Mouse (Mus musculus) embryonic stem cell, embryonic (primary cell): ENCODE data around the gene Sars2.

Experiments used
- CTCF ChIA-PET, 4 experiments: fragments of 300-600 bp in 2 of 4; fragments of 350-600 bp in 2 of 4; sonication (Branson Sonifier 250); formaldehyde crosslinking; loops; one replicate each; lab custom pipeline; 2022; ENCODE audit warnings: inconsistent platforms in 2 of 4; lab: Charles Lee
- POLR2A ChIA-PET, 4 experiments: fragments of 300-600 bp in 2 of 4; fragments of 350-600 bp in 2 of 4; sonication (Branson Sonifier 250); formaldehyde crosslinking; loops; one replicate each; lab custom pipeline; 2022; ENCODE audit warnings: antibody characterized with exemption in 4 of 4, inconsistent platforms in 1 of 4; lab: Charles Lee

Gene Sars2

DNA sequence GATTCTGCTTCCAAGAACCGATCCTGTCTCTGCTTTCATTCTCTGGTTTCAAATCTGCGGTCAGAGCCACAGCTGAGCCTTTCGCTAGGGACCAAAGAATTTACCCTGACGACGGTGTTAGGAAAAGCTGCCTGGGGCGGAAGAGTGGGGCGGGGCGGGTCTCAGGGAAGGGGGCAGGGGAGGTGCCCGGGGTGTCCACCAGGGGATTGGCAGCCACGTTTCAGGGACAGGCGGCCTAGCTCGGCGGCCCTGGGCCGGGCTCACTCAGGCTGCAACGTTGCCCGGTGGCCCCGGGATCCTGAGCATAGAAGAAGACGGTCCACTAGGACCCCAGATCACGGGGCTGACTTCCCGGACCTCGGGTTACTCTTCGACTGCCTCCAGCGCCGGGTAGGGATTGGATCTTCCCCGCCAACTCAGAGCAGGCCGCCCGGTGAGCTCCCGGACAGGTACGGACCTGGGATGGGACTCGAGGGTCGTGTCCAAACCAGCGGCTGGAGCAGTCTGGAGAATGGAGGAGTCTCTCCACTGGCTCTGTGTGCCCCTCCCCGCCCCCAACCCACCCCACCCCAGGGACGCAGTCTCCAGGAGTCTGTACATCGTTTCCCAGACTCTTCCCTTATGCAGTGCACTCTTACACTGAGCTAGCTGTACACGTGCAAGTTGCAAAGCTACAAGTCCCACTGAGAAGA lies 25.1 kb upstream of the Sars2 start, which contains the start of gene Fbxo17:
TSS of gene Fbxo17 (plus strand) at position 215 of the 692 bp plus-strand sequence.
- POLR2A ChIA-PET, result interaction anchor here in 3 of 4 experiments (0.5 to 5.9 kb wide), 53 partner anchors 8 to 598 kb away, joined by 3 to 77 read pairs (median 4); partner anchors contain the start of genes Rps16 (in 3 of the 3), Mrps12 (in 2 of the 3), Pak4 (in 2 of the 3) and Samd4b (in 2 of the 3)
- CTCF ChIA-PET, result interaction anchor here (0.5 to 1.5 kb wide), 11 partner anchors 11 to 501 kb away, joined by 3 to 9 read pairs (median 5); partner anchors contain the start of genes Gmfg (in 1 of the 4) and Sirt2 (in 1 of the 4)

GRCm38 (mm10) chr7:28717726-28718125 lies 24.1 kb upstream of the Sars2 start:
- POLR2A ChIA-PET, result interaction anchor here in 3 of 4 experiments (0.5 to 5.9 kb wide), 26 partner anchors 9 to 1480 kb away, joined by 3 to 77 read pairs (median 4); partner anchors contain the start of genes Mrps12 (in 2 of the 3), Sars2 (in 2 of the 3), Acp7 (in 1 of the 3) and Fbxo27 (in 1 of the 3)
- CTCF ChIA-PET, result interaction anchor here in 3 of 4 experiments (0.6 to 1.6 kb wide), 4 partner anchors 24 to 71 kb away, joined by 3 to 7 read pairs (median 5); partner anchors contain the start of genes Mrps12 (in 2 of the 3) and Sars2 (in 2 of the 3)

DNA sequence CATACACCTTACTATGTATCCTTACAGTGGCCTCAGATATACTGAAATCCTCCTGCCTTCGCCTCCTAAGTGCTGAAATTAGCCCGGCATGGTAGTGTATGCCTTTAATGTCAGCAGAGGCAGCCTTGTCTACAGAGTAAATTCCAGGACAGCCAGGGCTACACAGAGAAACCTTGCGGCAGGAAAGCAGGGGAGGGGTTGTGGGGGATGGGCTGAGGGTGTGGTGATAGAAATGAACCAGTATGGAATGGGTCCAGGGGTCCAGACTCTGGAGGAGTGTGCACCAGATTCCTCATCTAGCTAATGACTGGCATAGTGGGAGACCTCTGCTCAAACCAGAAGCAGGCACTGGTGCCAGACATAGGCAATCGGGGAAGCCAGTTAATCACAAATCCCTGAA lies 22.6 kb upstream of the Sars2 start:
- ChIA-PET CTCF (interaction anchor here (0.5 to 1.7 kb wide), 9 partner anchors 8 to 149 kb away, joined by 3 to 5 read pairs (median 3); partner anchors contain the start of genes Mrps12 (in 1 of the 4) and Sars2 (in 1 of the 4)), POLR2A (interaction anchor here in 3 of 4 experiments (0.6 to 5.1 kb wide), 37 partner anchors 8 to 1374 kb away, joined by 3 to 44 read pairs (median 4); partner anchors contain the start of genes Fbxo27 (in 1 of the 3), Mrps12 (in 1 of the 3) and Sars2 (in 1 of the 3))

GRCm38 (mm10) chr7:28719650-28720049 lies 22.1 kb upstream of the Sars2 start:
- CTCF ChIA-PET, result interaction anchor here (0.5 to 1.7 kb wide), 8 partner anchors 9 to 151 kb away, joined by 3 to 5 read pairs (median 3); no protein-coding TSS in a partner anchor
- POLR2A ChIA-PET, result interaction anchor here in 3 of 4 experiments (0.6 to 5.1 kb wide), 28 partner anchors 8 to 699 kb away, joined by 3 to 44 read pairs (median 4); partner anchors contain the start of genes Fbxo27 (in 1 of the 3), Mrps12 (in 1 of the 3) and Sars2 (in 1 of the 3)

GRCm38 (mm10) chr7:28720753-28721537 lies 20.8 kb upstream of the Sars2 start:
- CTCF ChIA-PET, result interaction anchor here in 2 of 4 experiments (0.6 to 1.7 kb wide), 5 partner anchors 10 to 551 kb away, joined by 3 to 7 read pairs (median 4); no protein-coding TSS in a partner anchor
- POLR2A ChIA-PET, result interaction anchor here in 2 of 4 experiments (0.8 to 1.6 kb wide), 10 partner anchors 10 to 61 kb away, joined by 3 to 8 read pairs (median 4); partner anchors contain the start of gene Fbxo27 (in 1 of the 2)

- POLR2A ChIA-PET, result interaction anchor here in 1 of 4 experiments (1.4 kb wide), 2 partner anchors 8 to 21 kb away, joined by 3 read pairs; no protein-coding TSS in a partner anchor
- CTCF ChIA-PET, result no interaction called here
Observed at GRCm38 (mm10) chr7:28722079-28722478, 19.7 kb upstream of the Sars2 start.

DNA sequence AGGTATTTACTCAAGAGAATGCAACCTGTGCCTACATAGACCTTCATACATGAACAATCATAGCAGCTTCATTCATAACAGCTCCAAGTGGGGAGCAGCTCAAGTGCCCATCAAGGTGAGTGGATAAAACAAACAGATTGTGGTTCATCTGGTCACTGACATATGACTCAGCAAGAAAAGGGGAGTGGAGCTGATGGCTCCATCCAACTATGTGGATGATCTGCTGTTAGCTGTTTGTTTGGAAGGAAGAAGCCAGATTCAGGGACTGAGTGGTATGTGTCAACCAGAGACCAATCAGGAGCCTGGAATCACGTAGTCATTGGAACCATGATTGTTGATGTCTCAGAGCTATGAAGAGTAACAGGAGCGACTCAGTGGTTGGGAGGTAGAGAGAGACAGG lies 17.2 kb upstream of the Sars2 start:
- POLR2A ChIA-PET, result interaction anchor here in 3 of 4 experiments (0.6 to 2.8 kb wide), 19 partner anchors 8 to 286 kb away, joined by 3 to 10 read pairs (median 3); partner anchors contain the start of genes Eif3k (in 1 of the 3), Fbxo17 (in 1 of the 3), Fbxo27 (in 1 of the 3) and Map4k1 (in 1 of the 3)

GRCm38 (mm10) chr7:28726600-28726999 lies 15.2 kb upstream of the Sars2 start:
- ChIA-PET POLR2A (interaction anchor here in 1 of 4 experiments (1.1 to 1.9 kb wide), 3 partner anchors 9 to 51 kb away, joined by 3 to 5 read pairs (median 4); no protein-coding TSS in a partner anchor), CTCF (interaction anchor here in 1 of 4 experiments (1.4 kb wide), 1 partner anchor 129 kb away, joined by 5 read pairs; the partner anchor contains the start of genes Pak4 and Samd4b)

More for the DNA sequence above, 17.2 kb upstream of the Sars2 start:
- CTCF ChIA-PET, result interaction anchor here (0.5 to 1.1 kb wide), 5 partner anchors 14 to 123 kb away, joined by 3 to 4 read pairs (median 4); partner anchors contain the start of genes Mrps12 (in 1 of the 4) and Sars2 (in 1 of the 4)

- CTCF ChIA-PET, result interaction anchor here (0.6 to 1.8 kb wide), 19 partner anchors 8 to 1220 kb away, joined by 3 to 10 read pairs (median 4); partner anchors contain the start of genes Fbxo17 (in 1 of the 4), Gmfg (in 1 of the 4), Mrps12 (in 1 of the 4) and Pak4 (in 1 of the 4)
Observed at GRCm38 (mm10) chr7:28727649-28728340, 14.0 kb upstream of the Sars2 start.

GRCm38 (mm10) chr7:28732341-28733142 lies 9.2 kb upstream of the Sars2 start:
- ChIA-PET CTCF (interaction anchor here in 2 of 4 experiments (0.5 to 2.7 kb wide), 9 partner anchors 10 to 233 kb away, joined by 3 to 22 read pairs (median 3); partner anchors contain the start of genes Mrps12 (in 2 of the 2) and Sars2 (in 2 of the 2)), POLR2A (interaction anchor here in 3 of 4 experiments (0.5 to 5.2 kb wide), 69 partner anchors 8 to 1225 kb away, joined by 3 to 37 read pairs (median 4); partner anchors contain the start of genes Fbxo17 (in 3 of the 3), Mrps12 (in 3 of the 3), Sars2 (in 3 of the 3) and Med29 (in 2 of the 3))

More at GRCm38 (mm10) chr7:28727649-28728340, 14.0 kb upstream of the Sars2 start:
- POLR2A ChIA-PET, result interaction anchor here (0.5 to 2.0 kb wide), 20 partner anchors 9 to 665 kb away, joined by 3 to 11 read pairs (median 3); partner anchors contain the start of genes Mrps12 (in 2 of the 4), Sars2 (in 2 of the 4), Fbxo17 (in 1 of the 4) and Pak4 (in 1 of the 4)

DNA sequence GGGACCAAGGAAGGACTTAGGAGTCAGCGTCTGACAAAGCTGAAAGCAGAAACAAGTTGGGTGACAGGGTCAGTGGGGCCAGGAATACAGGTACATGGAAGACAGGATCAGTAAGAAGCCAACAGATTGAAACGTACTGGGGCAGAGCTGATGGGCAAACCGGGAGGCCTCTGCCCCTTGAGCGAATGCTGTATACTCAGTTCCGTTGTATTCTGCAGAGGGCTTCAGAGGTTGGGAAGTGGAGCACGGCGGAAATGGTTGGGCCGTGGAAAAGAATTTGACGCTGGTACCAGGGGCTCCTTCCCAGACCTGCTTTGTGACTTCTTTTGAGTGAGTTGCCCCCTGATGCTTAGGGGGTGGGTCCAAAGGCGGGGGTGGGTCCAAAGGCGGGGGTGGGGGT lies 8.6 kb upstream of the Sars2 start:
- ChIA-PET CTCF (interaction anchor here in 2 of 4 experiments (0.8 to 2.7 kb wide), 7 partner anchors 9 to 137 kb away, joined by 3 to 22 read pairs (median 4); partner anchors contain the start of genes Mrps12 (in 2 of the 2) and Sars2 (in 2 of the 2)), POLR2A (interaction anchor here in 3 of 4 experiments (0.5 to 5.2 kb wide), 58 partner anchors 9 to 1226 kb away, joined by 3 to 37 read pairs (median 4); partner anchors contain the start of genes Fbxo17 (in 3 of the 3), Mrps12 (in 3 of the 3), Sars2 (in 3 of the 3) and Pak4 (in 2 of the 3))

DNA sequence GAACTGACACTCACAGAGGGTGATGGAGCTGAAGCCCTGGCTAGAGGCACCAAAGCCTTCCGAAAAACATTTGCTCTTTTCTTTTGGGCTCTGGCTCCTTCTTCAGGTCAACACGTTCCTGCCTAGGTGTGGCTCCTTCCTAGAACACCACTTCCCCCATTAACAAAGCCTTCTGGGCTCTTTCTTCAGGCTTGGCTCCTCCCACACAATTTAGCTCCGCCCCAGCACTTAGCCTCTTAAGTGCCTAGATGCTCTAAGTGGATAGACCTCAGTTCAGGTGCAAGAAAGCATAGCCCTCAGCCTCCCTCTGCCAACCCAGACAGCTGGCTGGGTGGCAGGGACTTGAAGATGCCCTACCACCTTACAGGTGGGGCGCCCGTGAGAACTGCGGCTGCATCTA lies 6.1 kb upstream of the Sars2 start:
- ChIA-PET POLR2A (interaction anchor here in 2 of 4 experiments (0.6 to 5.2 kb wide), 55 partner anchors 9 to 571 kb away, joined by 3 to 36 read pairs (median 4); partner anchors contain the start of genes Fbxo17 (in 2 of the 2), Sirt2 (in 2 of the 2), Dyrk1b (in 1 of the 2) and Eif3k (in 1 of the 2)), CTCF (interaction anchor here in 2 of 4 experiments (0.5 to 1.6 kb wide), 10 partner anchors 8 to 558 kb away, joined by 3 to 5 read pairs (median 3); partner anchors contain the start of genes Gmfg (in 1 of the 2) and Sirt2 (in 1 of the 2))

- ChIA-PET POLR2A (interaction anchor here in 2 of 4 experiments (0.8 to 1.7 kb wide), 5 partner anchors 12 to 73 kb away, joined by 3 to 5 read pairs (median 3); partner anchors contain the start of gene Sirt2 (in 1 of the 2)), CTCF (interaction anchor here in 2 of 4 experiments (0.5 to 1.1 kb wide), 3 partner anchors 9 to 64 kb away, joined by 3 to 5 read pairs (median 3); no protein-coding TSS in a partner anchor)
Observed at GRCm38 (mm10) chr7:28739829-28740228, 2.0 kb upstream of the Sars2 start.

GRCm38 (mm10) chr7:28740949-28741348 lies 843 bp upstream of the Sars2 start:
- CTCF ChIA-PET, result interaction anchor here in 3 of 4 experiments (0.7 to 1.9 kb wide), 5 partner anchors 65 to 504 kb away, joined by 3 to 4 read pairs (median 3); no protein-coding TSS in a partner anchor

More at GRCm38 (mm10) chr7:28740949-28741348, 843 bp upstream of the Sars2 start:
- POLR2A ChIA-PET, result interaction anchor here in 3 of 4 experiments (0.7 to 3.1 kb wide), 21 partner anchors 8 to 390 kb away, joined by 3 to 38 read pairs (median 5); partner anchors contain the start of genes Ccer2 (in 1 of the 3), Fbxo27 (in 1 of the 3), Med29 (in 1 of the 3) and Paf1 (in 1 of the 3)
